Mouse (Mus musculus): Measurements from ENCODE around the gene Trpc1. TPM values are rescaled to one million over a fixed set of nuclear protein-coding genes. Genes with fewer than 3 reads are reported as not detected.

Trpc1 gene
- 0.56 TPM for total RNA-seq (2023)

GRCm38 (mm10) chr9:95750037-95750511 lies at the start of gene Trpc1:
Trpc1 (minus strand) TSS chr9:95750375.

Other genes starting within 250 kb of the Trpc1 start
- gene U2surp, start 238.4 kb downstream of the Trpc1 start, total RNA-seq (2023), result 119 TPM
- 0.76 TPM for gene Paqr9, start 190.7 kb downstream of the Trpc1 start, total RNA-seq (2023)
- gene Pcolce2, start 112.8 kb downstream of the Trpc1 start, total RNA-seq (2023), result 0.32 TPM
- gene Pls1, start 94.9 kb upstream of the Trpc1 start, total RNA-seq (2023), result 0.67 TPM
- 29.2 TPM for gene Atr, start 107.2 kb upstream of the Trpc1 start, total RNA-seq (2023)
- gene Xrn1, start 204.4 kb upstream of the Trpc1 start, total RNA-seq (2023), result 56.0 TPM